Mouse (Mus musculus) regulatory T cell (primary cell): ENCODE results near the gene Ngp.

Source experiments
- in situ Hi-C: fragments of 300-600 bp; cut with MboI, MseI; formaldehyde crosslinking; loops from one replicate; pipeline ENCODE4 v1.15.1; 2025; ENCODE audit warnings: high pct_unique_total_duplicates

The Ngp gene

GRCm38 (mm10) chr9:110433045-110433444, 13.5 kb downstream of the Ngp start:
- in situ Hi-C loops = no loop called here

- in situ Hi-C loops = no loop called here
Observed at GRCm38 (mm10) chr9:110436041-110436440, 16.5 kb downstream of the Ngp start.

GRCm38 (mm10) chr9:110440049-110440448, 20.5 kb downstream of the Ngp start:
- in situ Hi-C loops = no loop called here

GRCm38 (mm10) chr9:110440559-110440958, 21.0 kb downstream of the Ngp start:
- in situ Hi-C loops = no loop called here

GRCm38 (mm10) chr9:110448356-110448755, 28.8 kb downstream of the Ngp start:
- in situ Hi-C loops = no loop called here

GRCm38 (mm10) chr9:110448857-110449617, 29.5 kb downstream of the Ngp start:
- in situ Hi-C loops = no loop called here

GRCm38 (mm10) chr9:110452523-110452922, 33.0 kb downstream of the Ngp start:
- in situ Hi-C loops = no loop called here

GRCm38 (mm10) chr9:110457926-110458325, 38.4 kb downstream of the Ngp start:
- in situ Hi-C loops = no loop called here

- in situ Hi-C loops = no loop called here
Observed at GRCm38 (mm10) chr9:110459145-110459727, 39.7 kb downstream of the Ngp start.

- in situ Hi-C loops = no loop called here
Observed at GRCm38 (mm10) chr9:110460884-110461815, 41.6 kb downstream of the Ngp start.

GRCm38 (mm10) chr9:110462321-110462720, 42.8 kb downstream of the Ngp start:
- in situ Hi-C loops = no loop called here

- in situ Hi-C loops = no loop called here
Observed at GRCm38 (mm10) chr9:110463983-110464591, 44.5 kb downstream of the Ngp start.

- in situ Hi-C loops = no loop called here
Observed at GRCm38 (mm10) chr9:110465336-110465735, 45.8 kb downstream of the Ngp start.

- in situ Hi-C loops = no loop called here
Observed at GRCm38 (mm10) chr9:110466179-110466578, 46.6 kb downstream of the Ngp start.
